Mouse (Mus musculus): ENCODE measurements around the gene Rps15.

Gene Rps15

DNA sequence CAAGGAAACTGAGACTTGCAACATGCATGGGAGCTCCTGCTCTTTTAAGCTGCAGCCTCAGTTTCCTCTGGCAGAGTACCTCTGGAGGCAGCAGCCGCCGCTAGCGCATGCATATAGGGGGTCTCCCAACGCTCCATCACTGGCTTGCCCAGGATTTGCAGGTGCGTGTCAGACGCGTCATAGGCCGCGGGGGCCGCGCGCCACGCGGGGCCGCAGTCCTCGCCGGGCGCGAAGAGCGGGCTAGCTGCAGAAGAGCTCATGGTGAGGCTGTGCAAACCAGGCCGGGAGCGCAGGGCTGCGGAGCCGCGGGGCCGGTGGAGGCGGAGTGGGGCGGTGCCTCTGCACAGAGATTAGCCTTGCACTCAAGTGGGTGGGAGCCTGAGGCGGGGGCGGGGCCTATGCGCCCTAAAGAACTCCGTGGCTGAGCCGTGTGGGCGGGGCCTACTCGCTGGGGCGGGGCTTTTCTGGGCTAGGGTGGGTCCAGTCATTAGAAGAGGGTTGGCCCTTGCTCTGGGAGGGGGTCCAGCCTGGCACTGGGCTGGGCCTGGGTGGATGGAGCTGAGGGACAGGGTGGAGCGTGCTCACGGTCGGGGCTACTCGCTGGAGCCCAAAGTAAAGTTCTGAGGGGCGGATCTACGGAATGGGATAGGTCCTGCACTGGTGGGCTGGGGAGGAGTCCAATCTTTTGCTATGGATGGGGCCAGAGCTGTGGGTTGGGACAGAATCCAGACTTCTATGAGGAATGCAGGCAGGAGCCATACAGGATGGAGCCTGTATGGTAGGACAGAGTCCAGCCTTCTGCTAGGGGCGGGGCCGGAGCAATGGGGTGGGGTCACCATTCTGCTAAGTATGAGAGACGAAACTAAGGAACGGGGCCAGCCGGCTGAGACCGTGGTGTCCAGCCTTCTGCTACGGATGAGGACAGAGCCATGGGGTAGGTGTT, 31.3 kb upstream of the Rps15 start, which contains the start of the genes Gamt and Dazap1:
Gamt (minus strand) TSS at position 371 of the 943 bp plus-strand sequence.
Dazap1 (plus strand) TSS at position 845 of the 943 bp plus-strand sequence.
- peak; percentile 94 to 96 for DNase-seq

DNA sequence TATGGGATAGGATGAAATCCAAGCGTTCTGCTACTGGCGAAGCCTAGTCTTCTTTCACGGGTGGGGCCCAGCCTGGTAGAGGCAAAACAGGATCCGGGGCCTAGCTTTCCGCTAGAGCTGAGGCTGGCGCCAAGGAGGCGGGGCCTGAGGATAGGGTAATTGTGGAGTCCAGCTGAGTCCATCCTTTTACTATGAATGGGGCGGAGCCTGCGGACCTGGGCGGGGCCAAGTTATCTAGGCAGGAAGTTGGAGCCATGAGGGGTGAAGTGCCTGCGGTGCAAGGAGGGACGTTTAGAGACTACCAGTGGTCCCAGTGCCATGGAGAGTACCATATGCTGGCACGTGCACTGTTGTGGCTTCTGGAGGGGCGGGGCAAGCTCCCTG, 30.7 kb upstream of the Rps15 start:
- DNase-seq: peak; percentile 91 to 97

DNA sequence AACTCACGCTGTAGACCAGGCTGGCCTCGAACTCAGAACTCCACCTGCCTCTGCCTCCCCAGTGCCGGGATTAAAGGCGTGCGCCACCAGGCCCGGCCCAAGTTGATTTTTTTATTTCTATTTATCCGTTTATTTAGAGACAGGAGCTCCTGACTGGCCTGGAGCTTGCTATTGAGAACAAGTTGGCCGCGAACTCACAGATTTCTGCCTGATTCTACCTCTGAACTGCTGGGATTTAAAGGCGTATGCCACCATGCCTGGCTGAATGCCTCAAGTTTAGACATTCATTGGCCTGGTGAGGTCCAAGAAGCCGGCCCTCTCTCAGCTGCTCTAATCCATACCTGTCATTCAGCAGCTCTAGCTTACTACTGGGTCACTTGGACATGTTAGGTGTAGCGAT, 30.1 kb upstream of the Rps15 start:
- no peak for DNase-seq

DNA sequence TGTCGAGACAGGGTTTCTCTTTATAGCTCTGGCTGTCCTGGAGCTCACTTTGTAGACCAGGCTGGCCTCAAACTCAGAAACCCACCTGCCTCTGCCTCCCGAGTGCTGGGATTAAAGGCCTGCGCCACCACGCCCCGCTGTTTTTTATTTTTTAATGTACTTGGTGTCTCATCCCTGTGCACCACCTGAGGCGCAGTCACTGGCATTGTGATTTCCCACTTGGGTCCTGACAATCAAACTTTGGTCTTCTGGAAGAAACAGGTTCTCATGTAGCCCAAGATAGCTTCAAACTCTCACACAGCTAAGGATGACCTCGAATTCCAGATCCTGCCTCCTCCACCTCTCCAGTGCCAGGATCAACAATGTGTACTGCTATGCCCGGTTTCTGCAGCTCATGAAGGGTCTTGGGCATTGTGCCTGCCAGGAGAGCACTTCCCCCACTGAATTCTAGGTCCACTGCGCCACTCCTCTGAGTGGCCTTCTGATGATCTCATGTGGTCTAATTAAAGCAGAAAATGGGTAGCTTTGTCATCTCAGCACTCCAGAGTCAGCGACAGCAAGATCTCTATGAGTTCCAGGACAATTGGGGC, 29.4 kb upstream of the Rps15 start:
- DNase-seq: no peak

DNA sequence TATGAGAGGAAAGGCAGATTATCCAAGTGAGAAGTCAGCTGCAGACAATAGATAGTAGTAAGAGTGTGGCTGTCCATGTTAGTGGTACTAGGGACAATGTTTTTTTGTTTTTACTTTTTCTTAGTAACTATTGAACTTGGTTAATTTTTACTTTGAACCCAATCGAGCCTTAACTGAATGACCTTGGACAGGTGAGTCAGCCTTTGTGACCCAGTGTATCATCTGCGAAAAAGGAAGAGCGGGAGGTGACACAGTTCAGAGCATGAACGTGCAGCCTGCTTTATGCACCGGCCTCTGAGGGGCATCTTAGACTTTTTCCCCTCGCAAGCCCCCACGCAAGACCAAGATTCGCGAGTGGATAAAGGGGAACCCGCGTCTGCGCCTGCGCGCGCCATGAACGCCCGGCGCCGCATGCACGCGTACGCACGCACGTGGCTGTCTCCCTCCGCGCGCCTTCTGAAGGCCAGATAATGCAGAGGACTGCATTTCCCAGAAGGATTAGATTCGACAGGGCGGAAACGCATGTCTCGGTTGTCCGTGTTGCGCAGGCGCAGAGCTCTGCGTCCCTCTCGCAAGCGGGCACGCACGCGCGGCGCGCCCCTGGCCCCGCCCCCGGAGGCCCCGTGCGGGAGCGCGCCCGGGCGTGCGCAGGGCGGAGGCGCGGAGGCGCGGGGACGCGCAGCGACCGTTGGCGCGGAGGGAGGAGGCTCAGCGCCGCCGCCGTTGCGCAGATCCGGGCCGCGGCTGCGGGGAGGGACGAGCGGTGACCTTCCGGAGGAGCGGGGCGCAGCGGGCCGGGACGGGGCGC, 27.7 kb upstream of the Rps15 start:
- peak; percentile 99 to 100 for DNase-seq

DNA sequence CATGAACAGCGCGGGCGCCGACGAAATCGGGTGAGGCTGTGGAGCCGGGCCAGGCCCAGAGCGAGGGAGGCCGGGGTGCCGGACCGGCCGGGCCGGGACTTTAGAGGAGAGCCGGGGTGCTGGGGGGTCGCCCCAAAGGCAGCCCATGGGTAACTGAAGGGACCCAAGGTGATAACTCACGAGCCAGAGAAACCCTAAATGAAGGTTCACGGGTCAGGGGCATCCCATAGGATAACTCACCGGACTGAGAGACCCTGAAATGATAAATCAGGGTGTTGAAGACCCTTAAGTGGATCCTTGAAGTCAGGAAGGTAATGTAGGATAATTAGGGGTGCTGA, 27.1 kb upstream of the Rps15 start:
- DNase-seq: no peak

DNA sequence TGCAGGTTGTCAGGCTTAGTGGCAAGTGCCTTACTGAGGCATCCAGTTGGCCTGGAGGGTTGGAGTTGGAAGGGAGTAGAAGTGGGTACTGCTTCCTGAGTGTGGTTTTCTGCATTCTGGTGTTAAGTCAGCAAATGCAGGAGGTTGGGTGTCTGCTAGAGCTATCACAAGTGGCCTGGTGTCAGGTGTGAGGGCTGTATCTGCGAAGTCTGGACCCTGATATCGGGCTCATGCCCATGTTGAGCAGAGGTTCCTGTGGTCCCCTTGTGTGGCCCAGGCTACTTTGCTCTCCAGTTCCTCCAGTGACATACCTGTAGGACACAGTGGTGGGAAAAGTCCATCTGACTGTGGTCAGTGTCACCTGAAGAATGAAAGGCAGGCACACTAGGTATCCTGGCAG, 22.2 kb upstream of the Rps15 start:
- DNase-seq: no peak

DNA sequence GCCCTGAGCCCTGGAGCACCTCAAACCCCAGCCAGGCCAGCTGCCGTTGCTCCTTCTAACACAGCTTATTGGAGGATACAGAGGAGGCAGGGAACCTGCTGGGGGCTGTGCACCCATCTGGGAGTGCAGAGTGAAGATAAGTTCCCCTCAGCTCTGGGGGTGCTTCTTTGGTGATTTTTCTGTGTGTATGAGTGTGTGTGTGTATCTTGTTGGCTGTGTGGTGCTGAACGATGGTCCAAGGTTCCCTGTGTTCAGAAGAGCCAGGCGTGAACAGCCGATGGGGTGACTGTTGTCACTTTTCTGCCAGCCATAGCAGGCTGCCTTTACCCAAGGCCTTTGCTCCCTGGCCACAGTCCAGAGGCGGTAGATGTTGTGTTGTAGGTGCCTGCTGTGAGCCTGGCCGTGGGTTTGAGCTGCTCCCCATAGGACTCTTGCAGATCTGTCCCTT, 21.5 kb upstream of the Rps15 start:
- peak in 1 of 2 experiments; percentile 54 for DNase-seq

DNA sequence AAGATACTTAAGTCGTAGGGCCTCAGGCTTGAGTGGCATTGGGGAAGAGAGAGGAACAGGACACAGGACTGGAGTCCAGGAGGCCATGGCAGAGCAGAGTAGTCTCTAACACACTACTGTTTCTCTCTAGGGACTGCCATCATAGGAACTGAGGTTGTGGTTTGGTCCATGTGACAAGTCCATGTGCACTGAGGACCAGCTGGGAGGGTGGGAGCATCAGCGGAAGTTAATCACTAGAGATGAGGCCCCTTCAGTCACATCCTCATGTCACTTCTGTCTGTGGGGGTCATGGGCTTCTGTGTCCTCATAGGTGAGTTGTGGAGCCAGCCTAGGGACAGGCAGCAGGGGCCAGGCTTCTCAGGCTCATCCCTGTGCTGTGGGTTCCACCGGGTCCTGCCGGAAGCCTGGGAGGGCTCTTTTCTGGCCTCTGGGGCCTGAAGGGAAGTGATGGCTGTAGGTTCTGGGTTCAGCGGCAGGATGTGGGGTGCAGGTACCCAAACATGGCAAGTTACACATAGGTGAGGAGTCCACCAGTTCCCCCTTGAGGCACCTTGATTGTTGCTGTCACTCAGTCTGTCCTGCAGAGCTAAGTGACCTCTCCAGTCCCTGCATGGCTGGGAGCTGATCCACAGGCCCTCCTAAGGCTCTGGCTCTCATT, 20.9 kb upstream of the Rps15 start:
- no peak for DNase-seq

DNA sequence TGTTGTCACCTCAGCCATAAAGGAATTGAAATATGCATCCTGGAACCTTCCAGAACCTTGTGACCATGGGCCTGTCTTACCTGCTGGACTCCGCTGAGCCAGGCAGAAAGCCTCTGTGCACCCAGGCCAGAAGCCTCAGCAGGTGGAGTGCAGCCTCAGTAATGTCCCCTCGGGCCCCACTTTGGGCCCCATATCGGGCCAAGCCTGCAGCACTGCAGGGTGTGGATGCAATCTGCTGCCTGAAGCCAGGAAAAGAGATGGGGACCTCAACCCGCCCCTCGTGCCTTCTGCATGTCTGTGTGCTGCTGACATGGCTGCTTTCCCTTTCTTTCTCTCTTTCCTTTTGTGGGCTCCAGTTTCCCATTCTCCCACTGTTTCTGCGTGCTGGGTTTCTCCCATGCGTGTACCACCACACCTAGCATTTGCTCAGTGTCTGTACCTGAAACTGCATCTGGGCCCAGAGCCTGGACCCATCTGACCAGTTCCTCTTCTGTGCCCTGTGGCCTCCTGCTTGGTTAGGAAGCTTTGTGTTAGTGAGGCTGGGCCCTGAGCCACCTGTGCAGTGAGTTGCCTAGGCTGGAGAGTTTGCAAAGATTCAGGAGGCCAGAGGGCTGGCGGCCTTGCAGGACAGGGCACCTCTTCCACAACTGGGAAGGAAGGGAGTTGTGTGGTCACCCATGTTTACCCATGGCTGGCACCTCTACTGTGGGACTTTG, 20.2 kb upstream of the Rps15 start:
- no peak for DNase-seq

DNA sequence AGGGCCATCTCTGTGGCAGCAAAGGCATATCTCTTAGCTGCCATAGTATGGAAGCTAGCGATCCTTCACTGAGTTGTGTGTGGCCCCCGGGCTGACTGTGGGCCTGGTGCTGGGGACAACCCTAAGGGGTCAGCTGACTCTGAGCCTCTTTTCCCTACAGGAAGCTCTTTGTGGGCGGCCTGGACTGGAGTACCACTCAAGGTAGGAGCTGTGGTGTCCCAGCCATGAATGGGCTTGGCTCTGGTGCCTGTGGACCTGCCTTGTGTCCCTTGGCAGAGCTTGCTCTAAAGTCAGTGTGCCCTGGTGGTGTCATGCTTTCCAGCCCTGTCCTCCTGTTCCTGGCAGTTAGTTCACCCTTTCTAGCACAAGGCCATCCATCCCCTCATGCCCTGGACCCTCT, 18.4 kb upstream of the Rps15 start:
- DNase-seq: no peak

DNA sequence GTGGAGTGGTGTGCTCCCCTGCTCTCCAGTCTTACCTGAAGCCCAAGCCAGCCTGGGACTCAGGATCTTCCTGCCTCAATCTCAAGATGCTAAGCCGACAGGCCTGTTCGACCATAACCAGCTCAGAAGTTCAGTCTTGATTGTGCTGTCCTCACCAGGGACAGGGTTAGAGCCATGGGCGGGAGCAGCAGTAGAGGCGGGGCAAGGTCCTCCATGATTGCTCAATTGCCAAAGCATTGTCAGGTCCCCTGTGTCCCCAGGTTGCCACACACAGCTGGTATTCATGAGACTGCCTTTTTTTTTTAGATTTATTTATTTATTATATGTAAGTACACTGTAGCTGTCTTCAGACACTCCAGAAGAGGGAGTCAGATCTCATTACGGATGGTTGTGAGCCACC, 16.0 kb upstream of the Rps15 start:
- no peak for DNase-seq

DNA sequence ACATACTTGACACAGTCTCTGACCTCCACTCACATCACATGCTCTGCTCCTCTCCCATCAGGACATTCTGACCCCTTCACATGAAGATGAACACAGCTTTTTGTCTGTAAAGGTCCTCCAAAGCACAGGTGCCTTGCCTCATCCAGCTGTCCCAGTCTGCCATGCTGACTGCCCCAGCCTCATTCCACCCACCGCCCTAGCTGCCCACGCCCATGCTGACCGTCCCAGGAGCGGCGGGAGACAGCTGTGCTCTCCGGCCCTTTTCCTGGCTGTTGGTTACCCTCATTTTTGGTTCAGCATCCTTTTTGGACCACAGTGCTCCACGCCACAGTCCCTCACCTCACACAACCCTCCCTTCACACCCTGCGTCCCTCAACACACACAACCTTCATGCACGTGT, 13.9 kb upstream of the Rps15 start:
- DNase-seq: no peak

DNA sequence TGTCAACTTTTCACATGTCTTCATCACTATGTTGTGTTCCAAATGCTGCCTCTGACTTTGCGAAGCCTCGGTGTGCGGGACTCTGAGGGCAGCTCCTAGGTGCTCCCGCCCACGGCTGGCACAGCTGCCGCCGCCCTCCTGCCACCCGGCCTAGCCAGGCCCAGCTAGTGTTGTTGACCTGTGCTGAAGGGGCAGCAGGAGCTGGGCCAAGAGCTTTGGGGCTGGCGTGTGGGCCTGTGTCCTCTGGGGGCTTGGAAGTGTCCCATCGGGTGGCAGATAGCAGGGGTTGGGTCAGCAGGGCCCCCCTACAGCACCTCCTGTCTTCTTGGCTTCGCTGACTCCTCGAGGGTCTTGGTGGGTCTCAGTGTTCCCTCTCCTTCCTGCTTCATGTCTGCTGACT, 13.0 kb upstream of the Rps15 start:
- DNase-seq: no peak

DNA sequence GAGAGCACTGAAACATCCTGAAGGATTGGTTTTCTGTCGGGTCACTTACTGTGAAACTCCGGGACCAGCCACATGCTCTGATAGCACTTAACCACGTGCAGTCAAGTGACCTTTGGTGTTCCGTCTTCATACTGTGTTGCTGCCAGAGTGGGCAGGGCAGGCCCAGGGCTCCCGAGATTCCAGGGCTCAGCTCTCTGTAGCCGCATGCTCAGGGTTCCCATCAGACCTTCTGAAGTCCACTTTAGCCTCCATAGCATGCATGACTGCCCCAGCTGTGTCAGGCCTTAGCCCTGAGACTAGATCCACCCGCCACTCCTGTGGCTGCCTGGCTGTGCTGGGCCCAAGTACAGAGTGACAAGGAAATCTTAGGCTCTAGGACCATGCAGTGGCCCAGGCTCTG, 10.9 kb upstream of the Rps15 start:
- no peak for DNase-seq

DNA sequence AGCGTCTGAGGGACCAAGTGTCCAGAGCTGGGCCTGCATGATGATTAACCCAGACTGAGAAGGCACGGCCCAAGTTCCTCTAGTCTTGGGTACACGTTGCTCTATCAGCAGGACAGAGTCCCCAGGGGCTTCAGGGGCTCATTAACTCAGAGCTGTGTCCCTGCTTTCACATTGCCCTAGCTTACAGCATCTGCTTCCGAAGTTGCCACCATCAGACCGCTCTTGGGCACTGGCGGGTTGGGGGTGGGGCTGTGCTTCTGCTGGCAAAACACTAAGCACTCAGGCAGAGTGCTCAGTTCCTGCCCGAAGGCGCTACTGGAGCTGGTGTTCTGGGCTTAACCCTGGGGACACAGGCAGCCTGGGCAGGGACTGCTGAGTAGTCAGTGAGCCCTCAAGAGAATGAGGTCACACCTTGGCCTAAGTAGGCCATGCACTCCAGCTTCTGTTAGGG, 10.3 kb upstream of the Rps15 start:
- DNase-seq: peak; percentile 51 to 55

DNA sequence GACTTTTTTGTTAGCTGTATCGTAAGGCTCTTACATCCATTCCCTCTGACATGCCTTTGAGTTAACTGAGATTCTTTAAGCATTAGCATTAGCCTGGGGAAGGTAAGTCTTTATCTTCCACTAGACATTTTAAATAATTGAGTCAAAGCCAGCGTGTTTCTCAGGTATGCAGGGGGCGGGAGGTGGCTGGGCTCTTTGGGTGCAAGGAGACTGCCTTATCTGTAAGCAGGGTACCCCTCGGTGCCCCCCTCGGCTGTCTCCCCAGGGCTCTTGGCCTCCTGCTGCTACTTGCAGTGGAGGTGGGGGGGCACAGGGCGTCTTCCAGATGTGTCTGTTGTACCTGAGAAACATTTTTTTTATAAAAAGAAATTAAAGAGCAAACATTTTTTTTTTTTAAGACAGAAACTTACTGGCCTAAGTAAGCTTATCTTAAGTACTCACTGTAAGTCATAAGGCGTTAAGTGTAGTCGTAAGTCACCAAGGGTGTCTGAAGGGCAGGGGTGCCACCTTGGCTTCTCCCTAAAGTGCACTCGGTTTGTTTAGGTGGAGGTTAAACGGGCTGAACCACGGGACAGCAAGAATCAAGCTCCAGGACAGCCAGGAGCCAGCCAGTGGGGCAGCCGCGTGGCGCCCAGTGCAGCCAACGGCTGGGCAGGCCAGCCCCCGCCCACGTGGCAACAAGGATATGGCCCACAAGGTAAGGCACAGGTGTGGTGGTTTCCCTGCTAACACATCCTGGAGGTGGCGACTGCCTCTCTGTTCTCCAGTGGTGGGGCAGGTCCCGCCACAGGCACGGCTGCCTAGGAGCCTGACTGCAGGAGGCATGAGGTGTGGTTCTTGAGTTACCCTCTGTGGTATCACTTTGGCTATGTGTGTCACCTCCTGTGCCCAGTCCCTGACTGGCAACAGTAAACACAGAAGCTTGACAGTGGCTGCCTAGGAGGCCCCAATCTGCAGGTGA, 9.5 kb upstream of the Rps15 start:
- peak; percentile 16 to 46 for DNase-seq

DNA sequence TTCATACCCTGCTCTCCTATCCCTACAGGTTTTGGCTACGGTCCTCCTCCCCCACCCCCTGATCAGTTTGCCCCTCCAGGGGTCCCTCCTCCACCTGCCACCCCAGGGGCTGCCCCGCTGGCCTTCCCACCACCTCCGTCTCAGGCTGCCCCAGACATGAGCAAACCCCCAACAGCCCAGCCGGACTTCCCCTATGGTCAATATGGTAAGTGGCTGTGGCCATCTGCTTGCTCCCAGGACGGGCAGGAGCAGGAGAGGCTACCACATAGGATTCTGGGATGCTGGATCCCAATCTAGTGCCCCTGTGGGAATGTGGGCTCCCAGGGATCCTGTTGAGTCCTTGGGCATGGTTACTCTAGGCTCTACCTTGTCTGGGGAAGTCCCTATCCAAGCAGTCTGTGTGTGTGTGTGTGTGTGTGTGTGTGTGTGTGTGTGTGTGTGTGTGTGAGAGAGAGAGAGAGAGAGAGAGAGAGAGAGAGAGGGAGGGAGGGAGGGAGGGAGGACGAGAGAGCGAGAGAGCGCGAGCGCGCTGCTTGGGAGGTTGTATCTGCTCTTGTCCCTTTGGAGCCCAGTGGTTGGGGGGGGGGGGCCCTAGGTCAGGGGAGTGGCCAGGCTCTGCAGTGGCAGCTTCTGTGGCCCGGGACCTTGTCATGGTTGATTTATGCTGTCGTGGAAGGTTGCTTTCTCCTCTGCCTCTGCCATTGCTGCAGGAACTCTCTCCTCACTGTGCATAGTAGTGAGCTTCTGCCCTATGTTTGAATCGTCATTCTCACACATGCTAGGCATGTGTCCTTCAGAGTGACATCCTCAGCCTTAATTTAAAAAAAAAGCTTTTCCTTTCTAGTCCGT, 6.8 kb upstream of the Rps15 start:
- no peak for DNase-seq

DNA sequence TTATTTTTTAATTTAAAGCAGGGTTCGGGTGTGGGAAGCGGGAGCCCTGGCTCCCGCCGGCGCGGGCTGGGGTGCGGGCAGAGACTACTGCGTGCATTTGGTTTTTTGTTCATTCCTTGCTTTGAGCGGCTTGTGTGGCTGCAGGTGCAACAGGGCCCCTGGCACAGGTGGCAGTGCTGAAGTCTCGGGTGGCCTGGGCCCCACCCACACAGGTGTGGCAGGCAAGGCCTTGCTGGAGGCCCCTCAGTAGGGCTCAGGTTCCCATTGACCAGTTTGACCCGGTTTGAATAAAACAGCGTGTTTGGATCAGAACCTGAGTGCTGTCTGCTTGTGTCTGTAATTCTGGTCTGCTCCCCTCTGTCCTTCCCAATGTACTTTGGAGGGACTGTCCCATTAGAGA, 4.2 kb upstream of the Rps15 start:
- DNase-seq: no peak

DNA sequence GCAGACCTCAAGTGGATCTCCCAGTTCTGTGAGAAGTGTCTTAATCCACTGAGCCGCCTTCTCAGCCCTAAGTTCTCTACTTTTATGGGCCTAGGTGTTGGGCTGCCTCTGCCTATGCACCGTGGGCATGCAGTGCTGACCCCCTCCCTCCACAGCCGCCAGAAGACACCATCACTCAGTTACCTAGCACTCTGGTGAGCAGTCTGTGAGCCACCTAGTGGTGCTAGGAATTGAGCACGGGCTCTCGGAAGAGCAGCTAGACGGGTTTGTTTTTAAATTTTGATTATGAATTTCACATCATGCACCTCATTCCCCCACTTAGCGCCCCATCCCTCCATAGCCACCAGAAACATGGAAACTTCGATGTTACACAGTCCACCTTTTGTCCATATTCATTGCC, 3.6 kb upstream of the Rps15 start:
- DNase-seq: no peak

Data from cerebellum, postnatal 14 days (tissue).